Mouse (Mus musculus): Measurements from ENCODE around the gene Pot1a. TPM values are rescaled to one million over a fixed set of nuclear protein-coding genes. Genes with fewer than 3 reads are reported as not detected.

The Pot1a gene
- total and polyA plus RNA-seq, 3 experiments: 19.9 to 22.0 TPM; not detected in 1

- Histone ChIP-seq H3K4me1 (ENCODE audit: control insufficient read depth in 1 of 2, insufficient read depth in 2 of 2, low read length in 2 of 2) (no peaks in the 10 kb centered on the region), H3K4me3 (ENCODE audit: control insufficient read depth in 1 of 2, insufficient read depth in 1 of 2, low read depth in 2 of 2, low read length in 2 of 2) (no peak overlapping the region), H3K9ac (ENCODE audit: control insufficient read depth, low read depth, low read length, poor library complexity, severe bottlenecking) (no peak overlapping the region), H3K27me3 (ENCODE audit: control insufficient read depth in 1 of 2, insufficient read depth in 2 of 2, low read length in 2 of 2) (no peaks in the 10 kb centered on the region), H3K36me3 (ENCODE audit: control insufficient read depth in 1 of 2, insufficient read depth in 2 of 2, low read length in 2 of 2) (no peaks in the 10 kb centered on the region), H3K27ac (ENCODE audit: control insufficient read depth, low read depth, low read length) (no peak overlapping the region), H3K79me2 (ENCODE audit: control insufficient read depth, insufficient read depth, low read length, poor library complexity) (no peaks in the 10 kb centered on the region), H3K9me3 (replicated peaks; ENCODE audit: insufficient read depth, low read length) (no peaks in the 10 kb centered on the region)
- DNase-seq (ENCODE audit: low read depth, low spot score): no peak
- TF ChIP-seq MYC (IDR thresholded peaks at IDR 0.05; ENCODE audit: low read depth, low read length): no peak
- no peak for TF ChIP-seq TAL1 (IDR thresholded peaks at IDR 0.05; ENCODE audit: low read length)
- no peak for TF ChIP-seq E2F4 (IDR thresholded peaks at IDR 0.05; ENCODE audit: borderline replicate concordance, low read depth, low read length)
- TF ChIP-seq KAT2A (conservative IDR thresholded peaks at IDR 0.05; ENCODE audit: low read depth, low read length): no peak
- TF ChIP-seq BHLHE40 (IDR thresholded peaks at IDR 0.05; ENCODE audit: borderline replicate concordance, low read depth, low read length): no peak
- no peak for TF ChIP-seq SIN3A (IDR thresholded peaks at IDR 0.05; ENCODE audit: low read length)
- no peak for TF ChIP-seq MAX (IDR thresholded peaks at IDR 0.05; ENCODE audit: low read length)
- no peak for TF ChIP-seq ETS1 (IDR thresholded peaks at IDR 0.05; ENCODE audit: low read depth, low read length)
- TF ChIP-seq GABPA (IDR thresholded peaks at IDR 0.05; ENCODE audit: low read depth, low read length): no peak
- no peak for TF ChIP-seq ELF1 (IDR thresholded peaks at IDR 0.05; ENCODE audit: low read depth, low read length)
- no peak for TF ChIP-seq RCOR1 (IDR thresholded peaks at IDR 0.05; ENCODE audit: low read depth, low read length)
- no peak for TF ChIP-seq GATA1 (IDR thresholded peaks at IDR 0.05; ENCODE audit: low read depth, low read length)
Measured at GRCm38 (mm10) chr6:25726560-25726959, 82.5 kb downstream of the Pot1a start.

GRCm38 (mm10) chr6:25710601-25711000, 98.4 kb downstream of the Pot1a start:
- H3K27me3 ChIP-seq (ENCODE audit: control insufficient read depth in 1 of 2, insufficient read depth in 2 of 2, low read length in 2 of 2): no peaks in the 10 kb centered on the region; a peak in 1 of 4 replicates
- no peaks in the 10 kb centered on the region for H3K4me1 ChIP-seq (ENCODE audit: control insufficient read depth in 1 of 2, insufficient read depth in 2 of 2, low read length in 2 of 2)
- H3K9ac ChIP-seq (ENCODE audit: control insufficient read depth, low read depth, low read length, poor library complexity, severe bottlenecking): no peak overlapping the region
- no peak for TF ChIP-seq POLR2AphosphoS5 (IDR thresholded peaks at IDR 0.05; ENCODE audit: borderline replicate concordance, low read depth, low read length)
- TF ChIP-seq E2F4 (IDR thresholded peaks at IDR 0.05; ENCODE audit: borderline replicate concordance, low read depth, low read length): no peak
- no peak for TF ChIP-seq HCFC1 (IDR thresholded peaks at IDR 0.05; ENCODE audit: low read depth, low read length)
- no peak for TF ChIP-seq RCOR1 (IDR thresholded peaks at IDR 0.05; ENCODE audit: low read depth, low read length)
- no peak for TF ChIP-seq UBTF (IDR thresholded peaks at IDR 0.05; ENCODE audit: borderline replicate concordance, insufficient read depth, low read depth, low read length)
- no peak for TF ChIP-seq MYC (IDR thresholded peaks at IDR 0.05; ENCODE audit: low read depth, low read length)
- no peak for TF ChIP-seq KAT2A (conservative IDR thresholded peaks at IDR 0.05; ENCODE audit: low read depth, low read length)
- TF ChIP-seq JUND (IDR thresholded peaks at IDR 0.05; ENCODE audit: low read depth, low read length): no peak
- TF ChIP-seq CHD1 (IDR thresholded peaks at IDR 0.05; ENCODE audit: low read depth, low read length): no peak
- no peak for TF ChIP-seq USF1 (IDR thresholded peaks at IDR 0.05; ENCODE audit: low read depth, low read length)
- H3K36me3 ChIP-seq (ENCODE audit: control insufficient read depth in 1 of 2, insufficient read depth in 2 of 2, low read length in 2 of 2): no peaks in the 10 kb centered on the region
- no peak for DNase-seq (ENCODE audit: low read depth, low spot score)
- H3K27ac ChIP-seq (ENCODE audit: control insufficient read depth, low read depth, low read length): no peak overlapping the region
- no peak overlapping the region for H3K4me3 ChIP-seq (ENCODE audit: control insufficient read depth in 1 of 2, insufficient read depth in 1 of 2, low read depth in 2 of 2, low read length in 2 of 2)
- no peaks in the 10 kb centered on the region for H3K9me3 ChIP-seq (replicated peaks; ENCODE audit: insufficient read depth, low read length)
- no peaks in the 10 kb centered on the region for H3K79me2 ChIP-seq (ENCODE audit: control insufficient read depth, insufficient read depth, low read length, poor library complexity)

Data from MEL (cell line).